Mouse (Mus musculus) lung, adult 18-20 months (tissue): ENCODE data around the gene Sh3pxd2a.
A peak's percentile ranks its signal among the peaks of the same experiment; 100 is the strongest.

ENCODE experiments used
- DNase-seq, 2 experiments: peaks; one replicate each; pipeline ENCODE4 v3.0.0; 2022; ENCODE audit warnings: mixed read lengths in 2 of 2

Gene Sh3pxd2a

DNA sequence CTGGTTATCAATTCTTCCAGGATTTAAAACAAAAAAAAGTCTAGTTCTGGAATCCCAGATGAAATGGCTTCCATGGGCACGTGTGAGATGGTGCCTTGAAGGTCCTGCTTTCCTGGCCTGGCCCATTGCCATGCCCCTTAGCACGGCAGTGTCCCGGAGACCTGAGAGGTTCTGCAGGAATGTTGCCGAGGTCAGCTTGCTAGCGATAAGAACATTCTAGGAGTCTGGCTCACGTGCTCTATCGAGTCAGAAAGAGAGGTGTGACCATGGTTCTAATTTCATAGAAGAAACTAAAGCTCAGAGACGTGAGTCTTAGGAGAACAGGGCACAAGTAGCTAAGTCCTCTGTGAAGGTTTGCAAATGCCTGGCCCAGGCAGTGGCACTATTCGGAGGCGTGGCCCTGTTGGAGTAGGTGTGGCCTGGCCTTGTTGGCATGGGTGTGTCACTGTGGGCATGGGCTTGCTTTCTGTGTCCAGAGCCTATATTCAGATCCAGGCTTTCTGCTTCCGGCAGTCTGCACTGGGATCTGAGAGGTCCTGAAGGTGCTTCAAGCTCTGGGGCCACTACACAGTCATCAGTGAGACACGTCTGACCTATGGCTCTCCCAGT lies 96.8 kb downstream of the Sh3pxd2a start:
- DNase-seq = peak; percentile 34 to 42

GRCm38 (mm10) chr19:47366576-47366975 lies 97.6 kb downstream of the Sh3pxd2a start:
- no peak for DNase-seq

DNA sequence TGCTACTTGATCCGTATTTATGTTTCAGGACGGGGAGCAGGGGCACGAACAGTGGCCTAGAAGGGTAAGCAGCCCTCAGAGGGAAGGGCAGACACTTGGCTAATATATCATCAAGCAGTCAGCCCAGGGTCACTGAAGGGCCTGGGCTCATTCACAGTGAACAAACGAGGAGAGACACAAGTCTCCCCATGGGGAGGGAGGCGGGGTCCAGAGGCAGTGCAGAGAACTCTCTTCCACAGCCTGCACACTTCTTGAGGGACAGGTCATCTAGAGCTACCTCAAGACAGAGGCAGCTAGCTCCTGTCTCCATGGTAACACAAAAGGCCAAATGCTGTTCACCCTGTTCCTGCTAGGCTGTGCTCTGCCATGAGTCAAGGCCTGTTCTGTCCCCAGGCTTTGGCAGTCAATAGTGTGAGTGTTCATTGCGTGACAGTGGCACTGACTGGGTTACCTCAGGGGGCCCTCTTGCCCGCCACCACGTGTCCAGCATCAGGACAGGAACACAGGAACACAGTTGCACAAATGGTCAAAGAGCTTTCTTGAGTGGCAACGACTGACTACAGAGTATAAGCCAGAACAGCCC lies 101.0 kb downstream of the Sh3pxd2a start:
- DNase-seq = no peak

DNA sequence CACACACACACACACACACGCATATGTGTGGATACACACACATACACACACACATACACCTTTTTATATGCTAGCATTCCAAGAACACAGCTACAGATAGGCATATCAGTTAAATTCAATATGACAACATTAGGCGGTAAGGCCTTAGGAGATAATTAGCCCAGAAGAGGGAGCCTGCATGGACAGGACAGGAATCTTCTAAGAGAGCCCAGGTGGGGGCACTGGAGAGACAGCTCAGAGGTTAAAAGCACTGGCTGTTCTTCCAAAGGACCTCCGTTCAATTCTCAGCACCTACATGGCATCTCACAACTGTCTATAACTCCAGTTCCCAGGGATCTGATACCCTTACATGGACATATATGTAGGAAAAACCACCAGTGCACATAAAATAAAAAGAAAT lies 103.3 kb downstream of the Sh3pxd2a start:
- DNase-seq = no peak

DNA sequence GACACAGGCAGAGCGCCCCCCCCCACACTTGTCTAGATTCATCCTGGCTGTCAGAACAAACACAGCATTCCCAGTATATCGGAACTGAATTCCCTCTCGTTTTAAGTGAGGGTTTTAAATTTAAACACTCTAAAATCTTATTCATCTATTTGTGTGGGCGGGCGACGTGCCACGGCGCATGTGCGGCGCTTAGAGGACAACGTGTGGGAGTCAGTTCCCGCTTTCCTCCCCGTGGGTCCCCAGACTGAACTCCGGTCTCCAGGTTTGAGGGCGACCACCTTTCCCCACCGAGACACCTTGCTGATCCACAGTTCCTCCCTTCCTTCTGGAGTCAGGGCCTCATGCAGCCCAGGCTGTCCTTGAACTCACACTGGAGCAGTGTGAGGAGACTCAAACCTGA lies 104.2 kb downstream of the Sh3pxd2a start:
- DNase-seq = no peak

- peak in 1 of 2 experiments; percentile 30 for DNase-seq
These were observed 104.9 kb downstream of the Sh3pxd2a start for GRCm38 (mm10) chr19:47359166-47359931.

DNA sequence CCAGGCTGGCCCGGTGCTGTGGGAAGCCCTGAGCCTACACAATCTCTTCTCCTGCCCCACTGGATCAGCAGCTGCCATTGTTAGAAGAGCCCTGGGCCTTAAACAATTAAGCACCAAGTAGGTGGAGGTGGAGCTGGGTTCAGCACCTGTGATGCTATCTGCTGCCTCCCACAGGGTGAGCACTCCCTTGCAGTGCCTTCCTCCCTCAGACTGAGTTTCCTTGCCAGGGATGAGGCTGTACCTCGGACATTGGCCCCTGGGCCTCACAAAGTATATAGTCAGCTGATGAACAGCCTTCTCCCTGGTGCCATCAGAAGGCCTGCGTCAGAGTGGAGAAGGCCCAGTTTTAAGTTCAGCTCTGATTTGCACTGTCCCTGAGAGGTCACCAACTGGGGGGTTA lies 106.9 kb downstream of the Sh3pxd2a start:
- no peak for DNase-seq

DNA sequence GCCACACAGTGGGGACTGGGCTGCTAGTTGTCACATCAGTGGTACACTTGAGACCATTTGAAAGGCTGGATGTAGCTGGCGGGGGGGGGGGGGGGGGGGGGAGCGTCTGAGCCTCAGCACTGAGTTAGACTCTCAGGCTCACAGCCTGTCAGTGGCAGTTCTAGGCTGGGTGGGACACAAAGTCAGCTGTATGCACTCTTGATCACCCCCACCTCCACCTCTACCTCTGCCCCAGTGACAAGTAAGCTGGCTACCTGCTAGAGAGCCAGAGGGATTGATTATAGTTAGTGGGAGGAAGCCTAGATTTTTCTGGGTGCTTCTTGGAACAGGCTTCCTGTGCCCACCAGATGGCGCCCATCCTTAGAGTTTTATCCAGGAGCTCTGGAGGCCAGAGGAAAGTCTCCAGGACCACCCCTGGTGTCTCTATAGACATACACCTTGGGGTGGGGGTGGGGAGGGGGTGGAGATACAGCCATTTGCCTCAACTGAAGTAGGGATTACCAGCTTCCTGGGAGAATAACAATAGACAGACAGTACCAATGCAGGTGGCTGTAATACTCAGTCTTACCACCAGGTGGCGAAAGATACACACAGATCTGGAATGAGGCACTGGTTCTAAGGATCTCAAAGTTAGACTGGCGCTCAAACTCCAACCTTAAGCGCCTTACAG lies 107.9 kb downstream of the Sh3pxd2a start:
- peak; percentile 66 to 79 for DNase-seq

GRCm38 (mm10) chr19:47354456-47354855 lies 109.7 kb downstream of the Sh3pxd2a start:
- DNase-seq = no peak

DNA sequence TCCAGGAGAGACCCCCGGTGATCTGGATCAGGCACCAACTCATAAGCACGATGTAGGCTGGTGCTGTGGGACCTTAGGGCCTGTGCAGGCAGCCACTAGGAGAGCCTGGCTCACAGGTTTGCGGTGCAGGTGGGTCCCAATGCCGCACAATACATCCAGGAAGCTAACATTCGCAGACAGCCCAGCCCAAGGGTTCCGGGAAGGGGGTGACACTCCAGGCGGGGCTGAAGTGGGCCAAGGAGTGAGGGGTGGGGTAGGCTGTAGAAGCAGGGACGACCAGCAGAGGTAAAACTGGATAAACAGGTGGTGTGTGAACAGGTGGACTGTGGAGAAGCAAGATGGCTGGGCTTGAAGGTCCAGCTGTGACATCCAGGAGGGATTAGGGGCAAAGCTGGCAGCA lies 115.2 kb downstream of the Sh3pxd2a start:
- no peak for DNase-seq

DNA sequence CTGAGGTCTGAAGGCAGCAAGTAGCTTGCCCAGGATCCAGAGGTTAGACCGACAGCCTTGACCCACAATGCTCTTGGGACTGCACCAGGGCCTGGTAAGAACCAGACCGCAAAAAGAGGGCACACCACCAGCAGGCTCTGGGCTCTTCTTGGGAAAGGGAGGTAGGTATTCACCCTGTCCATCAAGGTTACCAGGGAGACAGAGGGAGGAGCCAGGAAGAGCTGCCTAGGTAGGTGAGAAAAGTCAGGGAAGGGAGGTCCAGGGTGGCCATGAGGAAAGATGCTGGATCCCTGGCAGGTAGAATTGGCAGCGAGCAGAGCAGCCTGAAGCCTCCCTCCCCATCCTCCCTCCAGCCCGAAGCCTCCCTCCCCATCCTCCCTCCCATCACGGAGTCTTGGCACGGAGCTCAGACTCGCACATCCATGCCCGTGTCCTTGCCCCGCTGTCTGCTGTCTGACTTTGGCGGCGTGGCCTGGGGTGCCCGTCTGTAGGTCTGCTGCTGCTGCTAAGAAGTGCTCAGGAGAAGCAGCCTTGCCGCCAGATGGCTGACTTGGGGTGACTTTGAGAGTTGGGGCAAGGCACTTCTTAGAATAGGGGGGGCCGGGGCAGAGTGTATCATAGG lies 115.7 kb downstream of the Sh3pxd2a start:
- DNase-seq = no peak

- no peak for DNase-seq
These were observed 117.1 kb downstream of the Sh3pxd2a start for GRCm38 (mm10) chr19:47347021-47347643.

- DNase-seq = no peak
These were observed 117.6 kb downstream of the Sh3pxd2a start for GRCm38 (mm10) chr19:47346606-47347005.

DNA sequence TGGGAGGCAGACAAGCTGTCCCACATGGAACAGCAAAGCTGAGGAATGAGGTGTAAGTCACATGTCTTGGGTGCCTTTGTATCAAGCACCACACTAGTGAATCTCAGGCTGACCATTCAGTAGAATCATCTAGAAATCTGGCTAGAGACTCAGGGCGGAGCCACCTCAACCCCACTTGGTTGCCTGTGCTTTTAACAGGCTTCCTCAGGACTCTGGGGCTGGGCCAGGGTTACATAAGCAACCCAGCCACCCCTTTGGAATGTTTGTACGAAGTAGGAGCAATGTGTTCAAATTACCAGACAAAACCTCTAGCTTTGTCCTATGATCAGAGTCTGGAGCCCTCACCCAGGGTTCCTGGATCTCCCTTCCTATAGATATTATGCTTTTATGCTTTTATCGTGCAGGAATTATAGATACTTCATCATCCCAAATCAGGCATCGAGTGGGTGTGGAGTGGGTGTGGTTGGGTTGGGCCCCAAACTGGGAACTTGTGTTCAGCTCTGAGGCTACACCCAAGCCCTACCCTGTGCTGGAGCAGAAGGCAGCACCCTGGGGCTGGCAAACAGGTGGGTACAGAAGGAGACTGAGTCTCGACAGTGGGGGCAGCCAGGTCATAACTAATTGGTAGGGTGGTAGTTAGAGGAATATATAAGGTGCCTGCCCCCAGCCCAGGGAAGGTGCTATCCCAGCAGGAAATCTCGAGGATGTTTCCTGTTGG lies 118.2 kb downstream of the Sh3pxd2a start:
- DNase-seq = peak; percentile 53 to 71

GRCm38 (mm10) chr19:47343422-47343821 lies 120.8 kb downstream of the Sh3pxd2a start:
- no peak for DNase-seq

DNA sequence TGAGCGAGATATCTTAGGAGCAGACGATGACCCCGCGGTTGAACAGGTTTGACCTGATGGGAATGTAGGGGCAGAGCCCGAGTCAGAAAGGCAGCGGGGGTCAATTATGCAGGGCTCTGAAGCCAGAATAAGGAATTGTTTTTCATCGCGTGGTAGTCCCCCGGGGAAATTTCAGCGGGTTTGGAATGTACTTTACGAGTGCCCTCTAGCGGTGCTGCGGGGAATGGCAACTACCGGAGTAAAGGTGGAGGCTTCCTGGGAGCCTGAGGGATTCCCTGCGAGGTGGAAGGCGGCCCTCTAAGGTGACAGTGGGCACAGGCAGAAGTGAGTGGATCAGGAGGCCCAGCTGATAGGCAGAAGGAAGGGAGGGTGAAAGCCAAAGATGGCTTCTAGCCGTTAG lies 125.0 kb downstream of the Sh3pxd2a start:
- peak; percentile 70 to 71 for DNase-seq

DNA sequence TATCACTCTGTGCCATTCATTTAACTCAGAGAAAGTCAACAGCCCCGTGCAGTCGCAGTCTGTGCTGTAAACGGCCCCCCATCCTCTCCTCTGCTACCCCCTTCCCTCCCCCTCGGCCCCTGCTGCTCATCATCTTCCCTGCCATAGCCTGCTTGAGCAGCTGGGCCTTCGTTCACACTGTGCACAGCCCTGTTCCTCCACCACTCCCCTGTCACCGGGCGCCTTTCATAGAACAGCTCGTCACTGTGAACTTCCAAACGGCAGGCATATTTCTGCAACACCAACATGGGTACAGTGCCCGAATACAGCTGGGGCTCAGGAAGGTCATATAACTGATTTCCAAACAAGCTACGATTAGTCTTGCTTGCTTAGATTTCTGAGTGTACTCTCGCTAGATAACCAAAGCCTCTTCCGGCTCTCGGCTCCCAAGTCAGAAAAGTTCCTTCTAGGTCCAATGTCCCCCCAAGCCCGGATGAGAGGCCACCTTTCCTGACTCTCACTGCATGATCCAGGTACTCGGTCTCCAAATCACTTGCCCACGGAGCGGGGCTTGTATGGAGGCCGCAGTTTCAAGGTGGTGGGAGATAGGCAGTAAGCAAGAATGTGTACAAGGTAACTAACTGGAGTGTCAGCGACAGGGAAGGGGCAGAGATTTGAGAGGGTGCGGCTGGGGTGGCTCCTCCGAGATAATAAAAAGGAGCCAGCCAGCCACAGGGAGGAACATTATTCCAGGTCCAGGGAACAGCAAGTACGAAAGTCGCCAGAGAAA lies 125.6 kb downstream of the Sh3pxd2a start:
- DNase-seq = no peak

DNA sequence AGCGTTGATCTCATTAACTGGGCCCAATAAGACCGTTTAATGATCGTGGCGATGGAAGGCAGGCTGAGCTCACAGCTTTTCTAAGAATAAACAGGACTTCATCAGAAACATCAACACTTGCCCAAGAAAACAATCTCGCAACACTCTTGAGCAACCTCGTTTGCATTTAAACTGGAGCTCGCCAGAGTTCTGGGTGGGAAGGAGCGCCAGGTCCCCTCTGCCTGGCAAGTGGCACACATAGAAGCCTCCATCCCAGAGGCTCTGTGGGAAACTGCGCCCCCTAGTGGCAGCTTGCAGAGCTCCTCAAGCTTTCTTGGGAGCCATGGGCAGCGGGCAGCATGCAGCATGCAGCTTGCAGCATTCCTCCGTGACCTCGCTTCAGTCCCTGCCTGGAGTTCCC lies 126.5 kb downstream of the Sh3pxd2a start:
- peak; percentile 85 to 89 for DNase-seq

DNA sequence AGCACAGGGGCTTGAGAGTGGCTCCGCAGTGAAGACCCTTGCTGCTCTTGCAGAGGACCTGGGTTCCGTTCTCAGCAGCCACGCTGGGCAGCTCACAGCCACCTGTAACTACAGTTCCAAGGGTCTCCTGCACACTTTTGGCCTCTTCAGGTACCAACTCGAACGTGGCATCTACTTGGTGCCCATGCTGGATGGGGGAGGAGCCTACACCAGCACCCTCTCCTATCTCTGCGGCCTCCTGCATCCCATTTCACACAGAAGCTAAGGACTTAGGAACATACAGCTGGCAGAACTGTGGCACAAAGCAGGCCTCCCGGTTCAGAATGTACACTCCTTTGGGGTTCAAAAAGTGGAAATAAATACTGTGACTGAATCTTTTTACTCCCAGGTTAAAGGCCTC lies 127.0 kb downstream of the Sh3pxd2a start:
- no peak for DNase-seq

DNA sequence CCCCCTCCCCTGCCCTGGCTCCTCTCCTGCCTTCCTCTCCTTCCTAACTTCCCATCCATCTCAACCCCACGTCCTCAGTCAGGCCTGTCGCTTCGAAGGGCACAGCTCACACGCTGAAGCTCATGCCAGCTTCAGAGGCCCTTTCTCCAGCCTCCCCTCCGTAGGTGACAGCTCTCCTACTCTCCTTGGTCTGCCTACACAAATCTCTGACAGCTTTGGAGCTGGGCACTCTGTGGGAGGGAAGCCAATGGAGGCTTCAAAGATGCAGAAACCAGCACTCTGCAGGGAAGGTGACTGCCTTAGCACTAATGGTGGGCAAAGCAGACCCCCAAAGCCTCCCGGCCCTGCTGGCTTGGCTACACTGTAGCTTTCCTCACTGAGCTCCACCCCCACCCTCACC lies 128.9 kb downstream of the Sh3pxd2a start:
- no peak for DNase-seq

DNA sequence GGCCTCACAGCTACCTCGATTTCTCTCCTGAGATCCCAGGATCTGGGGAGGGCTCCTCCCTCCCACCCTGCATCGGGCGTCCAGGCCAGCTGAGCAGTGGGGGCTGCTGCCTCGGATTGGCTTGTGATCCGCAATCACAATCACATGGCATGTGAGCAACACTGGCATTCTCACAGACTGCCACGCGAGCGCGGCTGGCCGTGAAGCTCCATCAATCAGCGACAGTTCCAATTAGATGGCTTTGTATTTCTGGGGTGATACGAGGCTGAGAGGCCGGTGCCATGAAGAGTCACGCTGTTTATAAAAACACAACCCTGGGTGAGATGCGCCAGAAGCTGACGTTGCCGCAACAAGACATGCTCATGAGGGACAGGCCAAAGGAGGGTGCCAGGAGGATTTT lies 129.5 kb downstream of the Sh3pxd2a start:
- no peak for DNase-seq
